Mouse (Mus musculus) forebrain, embryonic 12.5 days (tissue): ENCODE data around the gene Ulk4. TPM values are rescaled to one million over a fixed set of nuclear protein-coding genes. Genes with fewer than 3 reads are reported as not detected.

Experiments
- ATAC-seq: fragments of 200-750 bp; cut with Nextera tagmentation; 2 replicates; pipeline ENCODE4 v1.8.0; 2017; ENCODE audit warnings: moderate TSS enrichment; ENCODE audit not compliant: low FRiP score
- H3K27ac ChIP-seq: fragments of 300-500 bp; sonication (generic); 2 replicates; pipeline ENCODE4 v1.5.1; 2016; ENCODE audit warnings: mild to moderate bottlenecking
- H3K27me3 ChIP-seq: fragments of 300-500 bp; sonication (generic); 2 replicates; pipeline ENCODE4 v1.6.1; 2016; ENCODE audit warnings: mild to moderate bottlenecking
- H3K36me3 ChIP-seq: fragments of 300-500 bp; sonication (generic); replicated peaks from 2 replicates; pipeline ENCODE4 v1.6.1; 2016; ENCODE audit warnings: mild to moderate bottlenecking
- H3K4me1 ChIP-seq: fragments of 300-500 bp; sonication (generic); 2 replicates; pipeline ENCODE4 v1.6.1; 2016
- H3K4me2 ChIP-seq: fragments of 300-500 bp; sonication (generic); 2 replicates; pipeline ENCODE4 v1.6.1; 2016; ENCODE audit warnings: mild to moderate bottlenecking, moderate library complexity
- H3K4me3 ChIP-seq: fragments of 300-500 bp; sonication (generic); replicated peaks from 2 replicates; pipeline ENCODE4 v1.5.1; 2016; ENCODE audit warnings: mild to moderate bottlenecking
- H3K9ac ChIP-seq: fragments of 300-500 bp; sonication (generic); 2 replicates; pipeline ENCODE4 v1.6.1; 2016; ENCODE audit warnings: mild to moderate bottlenecking
- H3K9me3 ChIP-seq: fragments of 300-500 bp; sonication (generic); 2 replicates; pipeline ENCODE4 v1.6.1; 2016
- WGBS: fragments of 180-500 bp; shearing (Covaris S2); methylation state at CpG from one replicate; pipeline ENCODE4 v1.1.7; 2016; 5-methylcytosine and 5-hydroxymethylcytosine counted together
- polyA plus RNA-seq: library from polyadenylated mRNA; unstranded; fragments of >200 nt; fragmentation: Nextera tagmentation; extraction: Ambion mirVana; gene quantifications from 2 replicates; pipeline ENCODE4 v1.2.1, GENCODE M21; 2016

The Ulk4 gene
- polyA plus RNA-seq, 1 experiment from 2014 or later, result 179 TPM

DNA sequence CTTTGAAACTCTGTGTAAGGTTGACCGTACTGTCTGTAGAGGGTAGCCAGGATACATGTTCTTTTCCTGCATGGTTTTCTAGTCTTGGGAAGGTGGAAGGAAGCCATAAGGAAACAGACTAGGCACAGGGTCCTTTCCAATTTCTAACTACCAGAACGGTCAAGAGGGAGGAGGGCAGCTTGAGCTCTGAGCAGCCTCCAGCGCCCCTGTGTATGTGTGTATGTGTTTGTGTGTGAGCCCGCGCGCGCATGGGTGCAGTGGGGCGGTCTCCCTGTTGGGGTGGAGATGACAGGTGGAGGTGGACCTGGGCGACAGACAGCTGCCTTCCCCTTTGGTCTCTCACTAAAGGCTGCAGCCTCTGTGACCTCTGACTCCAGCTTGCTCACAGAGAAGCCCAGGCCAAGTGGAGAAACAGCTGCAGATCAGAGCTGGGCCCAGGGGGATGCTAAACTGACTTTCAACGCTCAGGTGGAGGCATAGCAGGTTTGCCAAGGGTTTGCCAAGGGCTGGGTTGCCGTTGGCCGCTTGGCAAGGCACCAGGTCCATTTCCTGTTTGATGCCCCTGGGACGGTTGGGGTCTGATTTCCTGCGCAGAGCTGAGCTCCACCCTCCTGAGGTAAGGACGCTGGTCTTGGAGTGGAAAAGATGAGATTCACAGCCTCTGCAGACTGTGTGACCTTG is 21.6 kb upstream of the Ulk4 start:
- H3K4me2 ChIP-seq, result peak overlapping the region; percentile 87
- WGBS, result 25% methylated on average over 15 of the region's 15 CpGs
- ATAC-seq, result no peak
- peak overlapping the region; percentile 96 for H3K9ac ChIP-seq
- peaks cover 19% of the 10 kb centered on the region; the same call in 1 of the 2 replicates for H3K27me3 ChIP-seq
- no peaks in the 10 kb centered on the region for H3K9me3 ChIP-seq
- H3K4me1 ChIP-seq, result peaks cover 54% of the 10 kb centered on the region
- peak overlapping the region; percentile 75; the same call in 1 of the 2 replicates for H3K27ac ChIP-seq
- no peaks in the 10 kb centered on the region for H3K36me3 ChIP-seq
- H3K4me3 ChIP-seq, result peak overlapping the region; percentile 92

DNA sequence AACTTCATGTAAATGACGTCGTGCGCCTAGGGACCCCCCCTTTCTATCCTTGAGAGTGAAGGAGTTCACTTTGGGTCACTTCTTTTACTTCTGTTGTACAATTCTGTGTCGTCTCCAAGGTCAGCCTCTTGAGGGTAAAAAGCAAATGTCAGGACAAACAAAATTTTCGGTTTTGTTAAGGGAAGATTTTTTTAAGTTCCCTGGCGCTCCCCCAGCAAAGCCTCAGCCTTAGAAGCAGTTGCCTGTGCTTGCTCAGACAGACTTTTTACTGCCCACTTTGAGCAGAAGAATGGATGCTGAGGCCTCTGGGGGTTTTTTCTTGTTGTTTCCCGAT is 21.0 kb upstream of the Ulk4 start:
- no peaks in the 10 kb centered on the region for H3K9me3 ChIP-seq
- WGBS, result 2% methylated on average over 7 of the region's 7 CpGs
- no peak for ATAC-seq
- peak overlapping the region; percentile 96 for H3K9ac ChIP-seq
- H3K27ac ChIP-seq, result peak overlapping the region; percentile 75
- H3K4me1 ChIP-seq, result peaks cover 48% of the 10 kb centered on the region
- H3K4me3 ChIP-seq, result peak overlapping the region; percentile 92
- peaks cover 21% of the 10 kb centered on the region; the same call in 1 of the 2 replicates for H3K27me3 ChIP-seq
- peak overlapping the region; percentile 87 for H3K4me2 ChIP-seq
- H3K36me3 ChIP-seq, result no peaks in the 10 kb centered on the region

- H3K4me3 ChIP-seq, result peak within 1 kb of the TSS; percentile 92
- no peaks in the 10 kb centered on the region for H3K9me3 ChIP-seq
- H3K9ac ChIP-seq, result peak within 1 kb of the TSS; percentile 96
- peak within 1 kb of the TSS; percentile 75 for H3K27ac ChIP-seq
- H3K4me2 ChIP-seq, result peak within 1 kb of the TSS; percentile 87
- ATAC-seq, result peak; percentile 92
- H3K4me1 ChIP-seq, result peaks cover 43% of the 10 kb centered on the region
- H3K27me3 ChIP-seq, result peaks cover 22% of the 10 kb centered on the region; the same call in 1 of the 2 replicates
- WGBS, result under 1% methylated on average over 86 of the region's 116 CpGs
- H3K36me3 ChIP-seq, result no peaks in the 10 kb centered on the region
Measured at GRCm38 (mm10) chr9:121297171-121298064, 20.4 kb upstream of the Ulk4 start, which contains the start of gene Trak1. TSS of gene Trak1 (plus strand) at chr9:121297502.

DNA sequence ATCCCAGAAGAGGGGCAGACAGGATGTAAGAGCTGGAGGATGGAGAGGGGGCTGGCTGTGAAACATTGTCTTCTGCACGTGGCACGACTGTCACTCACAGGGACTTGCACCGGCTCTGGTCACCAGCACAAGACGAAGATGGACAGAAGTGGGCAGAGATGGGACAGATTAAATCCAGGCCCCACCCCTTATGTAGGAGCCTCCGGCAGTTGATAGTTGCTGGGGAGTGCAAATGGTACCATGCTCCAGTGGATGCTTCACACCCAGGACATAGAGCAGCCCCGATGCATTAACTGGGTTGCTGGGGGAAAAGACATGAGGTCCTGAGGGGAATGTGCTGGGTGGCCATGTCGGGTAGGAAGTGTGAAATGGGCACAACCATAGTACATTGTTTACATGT is 18.2 kb upstream of the Ulk4 start:
- H3K4me1 ChIP-seq, result peaks cover 28% of the 10 kb centered on the region
- WGBS, result 76% methylated on average over 7 of the region's 7 CpGs
- H3K27ac ChIP-seq, result no peak overlapping the region
- H3K27me3 ChIP-seq, result peaks cover 22% of the 10 kb centered on the region; the same call in 1 of the 2 replicates
- H3K4me2 ChIP-seq, result no peak overlapping the region
- no peak for ATAC-seq
- H3K4me3 ChIP-seq, result no peak overlapping the region
- 0 out of 2 replicates have a peak, but pooled peaks cover 6% of the 10 kb centered on the region for H3K9me3 ChIP-seq
- no peaks in the 10 kb centered on the region for H3K36me3 ChIP-seq
- no peak overlapping the region for H3K9ac ChIP-seq

- no peak overlapping the region for H3K9ac ChIP-seq
- H3K27ac ChIP-seq, result no peak overlapping the region
- WGBS, result 85% methylated on average over 7 of the region's 7 CpGs
- H3K4me1 ChIP-seq, result peaks cover 7% of the 10 kb centered on the region
- no peak for ATAC-seq
- H3K36me3 ChIP-seq, result no peaks in the 10 kb centered on the region
- no peak overlapping the region for H3K4me3 ChIP-seq
- no peak overlapping the region for H3K4me2 ChIP-seq
- H3K27me3 ChIP-seq, result peaks cover 22% of the 10 kb centered on the region; the same call in 1 of the 2 replicates
- H3K9me3 ChIP-seq, result 0 out of 2 replicates have a peak, but pooled peaks cover 6% of the 10 kb centered on the region
Measured at GRCm38 (mm10) chr9:121293187-121293586, 16.2 kb upstream of the Ulk4 start.

DNA sequence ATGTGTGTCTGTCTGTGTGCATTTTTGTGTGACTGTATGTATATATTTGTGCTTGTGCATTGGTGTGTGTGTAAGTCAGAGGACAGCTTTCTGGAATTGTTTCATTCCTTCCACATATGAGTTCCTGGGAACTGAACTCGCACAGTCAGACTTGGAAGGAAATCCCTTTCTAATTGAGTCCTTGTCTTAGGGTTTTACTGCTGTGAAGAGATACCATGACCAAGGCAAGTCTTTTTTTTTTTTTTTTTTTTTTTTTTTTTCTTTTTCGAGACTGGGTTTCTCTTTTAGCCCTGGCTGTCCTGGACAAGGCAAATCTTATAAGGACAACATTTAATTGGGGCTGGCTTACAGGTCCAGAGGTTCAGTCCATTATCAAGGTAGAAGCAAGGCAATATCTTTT is 14.3 kb upstream of the Ulk4 start:
- ATAC-seq, result no peak
- H3K4me2 ChIP-seq, result no peak overlapping the region
- H3K36me3 ChIP-seq, result no peaks in the 10 kb centered on the region
- 73% methylated on average over 2 of the region's 2 CpGs for WGBS
- H3K27ac ChIP-seq, result no peak overlapping the region
- no peak overlapping the region for H3K9ac ChIP-seq
- H3K4me3 ChIP-seq, result no peak overlapping the region
- 0 out of 2 replicates have a peak, but pooled peaks cover 2% of the 10 kb centered on the region for H3K4me1 ChIP-seq
- peaks cover 16% of the 10 kb centered on the region; the same call in 1 of the 2 replicates for H3K27me3 ChIP-seq
- H3K9me3 ChIP-seq, result 0 out of 2 replicates have a peak, but pooled peaks cover 6% of the 10 kb centered on the region

- Histone ChIP-seq H3K27me3 (no peaks in the 10 kb centered on the region), H3K4me3 (peak overlapping the region; percentile 48), H3K36me3 (no peaks in the 10 kb centered on the region; the same call in 1 of the 2 replicates), H3K9me3 (peaks cover 10% of the 10 kb centered on the region; the same call in 1 of the 2 replicates), H3K27ac (peak overlapping the region; percentile 50; the same call in 1 of the 2 replicates), H3K9ac (peak overlapping the region; percentile 27; the same call in 1 of the 2 replicates), H3K4me1 (peaks cover 6% of the 10 kb centered on the region; the same call in 1 of the 2 replicates), H3K4me2 (peak overlapping the region; percentile 62)
- ATAC-seq, result no peak
- 77% methylated on average over 3 of the region's 3 CpGs for WGBS
Measured at GRCm38 (mm10) chr9:121286325-121286901, 9.4 kb upstream of the Ulk4 start.

DNA sequence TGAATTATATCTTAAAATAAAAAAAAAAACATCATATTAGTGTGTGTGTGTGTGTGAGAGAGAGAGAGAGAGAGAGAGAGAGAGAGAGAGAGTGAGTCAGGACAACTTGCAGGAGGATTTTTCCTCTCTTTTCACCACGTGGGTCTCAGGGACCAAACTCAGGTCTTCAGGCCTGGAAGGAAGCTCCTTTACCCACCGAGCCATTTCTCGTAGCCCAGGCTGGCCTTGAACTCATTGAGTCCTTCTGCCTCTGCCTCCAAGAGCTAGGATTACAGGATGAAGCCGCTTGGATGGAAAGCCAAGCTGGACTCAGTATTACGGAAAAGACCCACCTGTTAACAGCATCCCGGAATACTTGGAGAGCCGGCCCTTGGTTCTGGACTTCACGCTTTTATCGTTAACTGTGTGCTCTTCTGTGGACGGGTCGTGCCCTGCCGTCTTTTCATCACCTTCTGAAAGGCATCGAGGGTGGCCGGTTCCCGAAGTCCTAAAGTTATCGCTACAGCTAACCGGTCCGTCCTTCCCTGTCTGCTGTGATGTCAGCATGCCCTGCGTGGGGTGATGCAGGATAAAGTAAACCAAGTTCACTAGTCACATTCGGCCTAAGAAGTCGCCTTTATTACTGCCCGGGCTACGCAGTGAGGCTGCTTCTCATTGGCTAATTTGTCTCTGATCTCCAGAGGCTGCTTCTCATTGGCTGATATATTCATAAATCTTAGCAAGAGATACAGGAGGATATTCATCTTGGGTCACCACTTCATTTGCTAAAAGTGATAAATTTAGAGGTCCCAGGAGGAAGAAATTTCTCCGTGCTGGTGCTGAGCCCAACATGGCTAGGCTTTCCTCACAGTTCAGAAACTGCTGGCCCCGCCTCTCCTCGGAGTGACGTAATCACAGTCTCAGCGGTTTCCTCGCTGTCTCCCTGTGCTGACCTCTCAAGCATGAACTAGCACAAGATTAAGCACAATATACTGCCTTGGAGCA is 8.6 kb upstream of the Ulk4 start:
- Histone ChIP-seq H3K9ac (peak overlapping the region; percentile 61), H3K4me2 (peak overlapping the region; percentile 62), H3K4me1 (peaks cover 6% of the 10 kb centered on the region; the same call in 1 of the 2 replicates), H3K36me3 (no peaks in the 10 kb centered on the region; the same call in 1 of the 2 replicates), H3K27ac (peak overlapping the region; percentile 53), H3K27me3 (no peaks in the 10 kb centered on the region), H3K9me3 (peaks cover 7% of the 10 kb centered on the region; the same call in 1 of the 2 replicates), H3K4me3 (peak overlapping the region; percentile 48)
- peak; percentile 88 for ATAC-seq
- WGBS, result 20% methylated on average over 29 of the region's 29 CpGs

- Histone ChIP-seq H3K9me3 (peaks cover 7% of the 10 kb centered on the region; the same call in 1 of the 2 replicates), H3K27ac (no peak overlapping the region), H3K4me3 (no peak overlapping the region), H3K36me3 (no peaks in the 10 kb centered on the region; the same call in 1 of the 2 replicates), H3K27me3 (no peaks in the 10 kb centered on the region), H3K4me2 (no peak overlapping the region), H3K4me1 (peaks cover 6% of the 10 kb centered on the region; the same call in 1 of the 2 replicates), H3K9ac (no peak overlapping the region)
- ATAC-seq, result no peak
- WGBS, result 90% methylated on average over 3 of the region's 3 CpGs
Measured at GRCm38 (mm10) chr9:121284422-121284821, 7.4 kb upstream of the Ulk4 start.

DNA sequence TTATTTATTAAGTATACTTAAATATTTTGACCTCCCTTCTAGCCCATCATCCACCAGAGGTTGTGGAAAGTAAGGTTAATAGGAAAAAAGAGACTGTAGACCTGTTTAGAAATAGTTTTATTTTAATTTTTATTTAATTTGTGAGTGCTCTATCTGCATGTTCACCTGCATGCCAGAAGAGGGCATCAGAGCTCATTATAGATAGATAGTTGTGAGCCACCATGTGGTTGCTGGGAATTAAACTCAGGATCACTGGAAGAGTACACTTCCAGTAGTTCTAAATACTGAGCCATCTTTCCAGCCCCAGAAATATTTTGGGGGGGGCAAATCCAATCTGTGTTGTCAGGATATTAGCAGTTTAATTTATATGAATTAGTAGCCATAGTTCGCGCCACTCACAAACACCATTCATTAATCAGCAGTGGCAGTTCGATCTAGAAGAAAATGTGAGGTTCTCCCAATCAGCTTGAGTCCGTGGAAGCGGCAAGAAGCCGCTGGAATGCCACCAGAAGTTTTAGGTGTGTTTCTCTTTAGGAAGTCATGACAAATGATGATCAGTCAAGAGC is 6.7 kb upstream of the Ulk4 start:
- 96% methylated on average over 6 of the region's 6 CpGs for WGBS
- Histone ChIP-seq H3K4me2 (no peak overlapping the region), H3K27ac (no peak overlapping the region)

More for the DNA sequence above, 6.7 kb upstream of the Ulk4 start:
- Histone ChIP-seq H3K27me3 (no peaks in the 10 kb centered on the region), H3K9ac (no peak overlapping the region), H3K36me3 (no peaks in the 10 kb centered on the region; the same call in 1 of the 2 replicates), H3K9me3 (peaks cover 7% of the 10 kb centered on the region; the same call in 1 of the 2 replicates), H3K4me3 (no peak overlapping the region), H3K4me1 (peaks cover 6% of the 10 kb centered on the region; the same call in 1 of the 2 replicates)
- ATAC-seq, result no peak
